Mouse (Mus musculus) adrenal gland, adult 2 months (tissue): ENCODE data around the gene Rcor1. TPM values are rescaled to one million over a fixed set of nuclear protein-coding genes. Genes with fewer than 3 reads are reported as not detected.
"Not testable (repeated sequence)": the region's sequence is repeated elsewhere in the genome, so short reads cannot be mapped to it uniquely, and the experiment has no call there.

Experiments used
- DNase-seq: peaks from one replicate; pipeline ENCODE4 v3.0.0; 2021
- polyA plus RNA-seq: library from polyadenylated mRNA; depleted of rRNA; stranded (reverse); fragments of >200 nt; gene quantifications from 2 replicates; pipeline ENCODE4 v1.2.3, GENCODE M21; 2012
- total RNA-seq, 2 experiments: library from RNA; stranded (reverse); gene quantifications; 2 replicates each; pipeline ENCODE4 v1.2.3; 2021

The Rcor1 gene
- total and polyA plus RNA-seq, 3 experiments: 8.0 to 63.8 (median 35.7) TPM

GRCm38 (mm10) chr12:111069299-111069698 lies 30.1 kb downstream of the Rcor1 start:
- not testable (repeated sequence) for DNase-seq

- no peak for DNase-seq
Observed at GRCm38 (mm10) chr12:111071009-111071408, 31.9 kb downstream of the Rcor1 start.

- peak; percentile 74 for DNase-seq
Observed at GRCm38 (mm10) chr12:111071477-111072152, 32.5 kb downstream of the Rcor1 start.

GRCm38 (mm10) chr12:111076385-111076965 lies 37.3 kb downstream of the Rcor1 start:
- DNase-seq: no peak

GRCm38 (mm10) chr12:111085579-111085978 lies 46.4 kb downstream of the Rcor1 start:
- DNase-seq: no peak

GRCm38 (mm10) chr12:111087066-111087465 lies 47.9 kb downstream of the Rcor1 start:
- DNase-seq: no peak

GRCm38 (mm10) chr12:111088186-111088585 lies 49.0 kb downstream of the Rcor1 start:
- peak; percentile 66 for DNase-seq

- DNase-seq: no peak
Observed at GRCm38 (mm10) chr12:111088731-111089141, 49.6 kb downstream of the Rcor1 start.

- DNase-seq: no peak
Observed at GRCm38 (mm10) chr12:111089145-111089544, 50.0 kb downstream of the Rcor1 start.

- DNase-seq: no peak
Observed at GRCm38 (mm10) chr12:111090801-111091200, 51.6 kb downstream of the Rcor1 start.

GRCm38 (mm10) chr12:111091981-111092380 lies 52.8 kb downstream of the Rcor1 start:
- no peak for DNase-seq

- no peak for DNase-seq
Observed at GRCm38 (mm10) chr12:111094073-111094472, 54.9 kb downstream of the Rcor1 start.

GRCm38 (mm10) chr12:111095086-111095485 lies 55.9 kb downstream of the Rcor1 start:
- DNase-seq: no peak

- DNase-seq: peak; percentile 52
Observed at GRCm38 (mm10) chr12:111096249-111096648, 57.1 kb downstream of the Rcor1 start.

- no peak for DNase-seq
Observed at GRCm38 (mm10) chr12:111097036-111097435, 57.9 kb downstream of the Rcor1 start.

GRCm38 (mm10) chr12:111111176-111111575 lies 72.0 kb downstream of the Rcor1 start:
- peak; percentile 80 for DNase-seq

- DNase-seq: no peak
Observed at GRCm38 (mm10) chr12:111114593-111114992, 75.4 kb downstream of the Rcor1 start.

GRCm38 (mm10) chr12:111119506-111120085 lies 80.4 kb downstream of the Rcor1 start:
- DNase-seq: no peak

- no peak for DNase-seq
Observed at GRCm38 (mm10) chr12:111120976-111121645, 82.0 kb downstream of the Rcor1 start.

- no peak for DNase-seq
Observed at GRCm38 (mm10) chr12:111122332-111122852, 83.2 kb downstream of the Rcor1 start.

GRCm38 (mm10) chr12:111124601-111125260 lies 85.6 kb downstream of the Rcor1 start:
- no peak for DNase-seq

GRCm38 (mm10) chr12:111125666-111126065 lies 86.5 kb downstream of the Rcor1 start:
- DNase-seq: no peak
